In the genomic region with DNA sequence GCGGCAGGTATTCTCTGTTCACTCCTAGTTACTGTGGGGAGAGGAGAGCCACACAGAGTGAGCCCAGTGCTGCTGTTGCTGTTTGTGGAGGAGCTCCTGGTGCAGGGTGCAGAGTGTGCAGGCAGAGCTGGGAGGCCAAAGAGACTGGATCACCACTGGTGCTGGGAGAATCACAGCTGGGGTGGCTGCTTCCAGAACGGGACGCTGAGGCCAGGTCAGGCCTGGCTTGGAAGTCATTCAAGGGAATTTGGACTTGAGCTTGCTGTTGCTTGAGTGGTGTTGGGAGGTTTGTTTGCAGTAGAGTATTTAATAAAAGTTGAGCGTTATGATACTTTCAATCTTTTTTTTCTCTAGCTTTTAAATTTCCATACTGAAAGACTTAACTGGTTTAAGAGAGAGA, we compare ENCODE assay signal across 23 mouse cellular contexts. TPM values are rescaled to one million over a fixed set of nuclear protein-coding genes. Genes with fewer than 3 reads are reported as not detected.
DNase-seq lines count a peak whose midpoint lies in the region; ATAC-seq and TF ChIP-seq lines count a peak whose summit lies in the region.
"Had no signal": no experiment of that assay in that cellular context is flagged by ENCODE, and none has a peak within 500 bp of the region (broad histone marks: within the 10 kb centered on the region; RNA-seq: fewer than 3 reads in every experiment).

No protein-coding gene starts in this region.

- no peak for TF ChIP-seq EP300 in stomach, postnatal 0 days (optimal IDR thresholded peaks at IDR 0.05)

- peak; percentile 37 for DNase-seq in gastrocnemius, adult 2 months
- DNase-seq in gastrocnemius, postnatal 4 days (ENCODE audit: low spot score in 2 of 2) = no peak
- DNase-seq in kidney, adult 18-20 months = peak; percentile 44
- DNase-seq in gastrocnemius, postnatal 25 days = peak; percentile 48
- peak; percentile 5 for DNase-seq in lung, postnatal 25 days (ENCODE audit: low spot score)
- no peak for DNase-seq in stomach, postnatal 0 days (ENCODE audit: low spot score)
- DNase-seq: cerebellum, adult 9-10 months; right cerebral cortex, postnatal 14 days; thymus, adult 2 months had no signal

- no peak overlapping the region for H3K9ac ChIP-seq in kidney, embryonic 14.5 days (ENCODE audit: low read depth, low read length)
- no peak overlapping the region for H3K9ac ChIP-seq in stomach, postnatal 0 days (ENCODE audit: low read length)
- H3K9ac ChIP-seq: embryonic facial prominence, embryonic 12.5 days; heart, embryonic 13.5 days; hindbrain, embryonic 15.5 days; intestine, embryonic 15.5 days; limb, embryonic 12.5 days; liver, embryonic 14.5 days; midbrain, embryonic 15.5 days; stomach, embryonic 15.5 days had no signal

- no peak for TF ChIP-seq CTCF in gastrocnemius, adult 2 months (IDR thresholded peaks at IDR 0.05)
- TF ChIP-seq CTCF in stomach, postnatal 0 days (IDR thresholded peaks at IDR 0.05; ENCODE audit: low read depth) = no peak

- intact Hi-C loops in gastrocnemius, adult 2 months (cut with DNase I) = no loop called here

- H3K27ac ChIP-seq in gastrocnemius, adult 2 months = no peak overlapping the region
- no peak overlapping the region for H3K27ac ChIP-seq in kidney, embryonic 14.5 days (ENCODE audit: low read depth, low read length)
- no peak overlapping the region for H3K27ac ChIP-seq in stomach, postnatal 0 days (replicated peaks)
- H3K27ac ChIP-seq: embryonic facial prominence, embryonic 12.5 days; heart, embryonic 13.5 days; hindbrain, embryonic 15.5 days; intestine, embryonic 15.5 days; limb, embryonic 12.5 days; liver, embryonic 14.5 days; midbrain, embryonic 15.5 days; stomach, embryonic 15.5 days had no signal

- 89% methylated on average over 4 of the region's 4 CpGs for WGBS in kidney, embryonic 14.5 days
- 76% methylated on average over 4 of the region's 4 CpGs for WGBS in stomach, postnatal 0 days

- no peaks in the 10 kb centered on the region for H3K9me3 ChIP-seq in kidney, embryonic 14.5 days (ENCODE audit: control insufficient read depth, low read length)
- H3K9me3 ChIP-seq in stomach, postnatal 0 days (ENCODE audit: control insufficient read depth, low read length) = no peaks in the 10 kb centered on the region
- H3K9me3 ChIP-seq: embryonic facial prominence, embryonic 12.5 days; heart, embryonic 13.5 days; hindbrain, embryonic 15.5 days; intestine, embryonic 15.5 days; limb, embryonic 12.5 days; midbrain, embryonic 15.5 days; stomach, embryonic 15.5 days had no signal

- H3K27me3 ChIP-seq in kidney, embryonic 14.5 days (ENCODE audit: control insufficient read depth, insufficient read depth, low read length) = no peaks in the 10 kb centered on the region
- H3K27me3 ChIP-seq in stomach, postnatal 0 days (ENCODE audit: control insufficient read depth, insufficient read depth, low read length) = no peaks in the 10 kb centered on the region
- H3K27me3 ChIP-seq: CH12.LX; embryonic facial prominence, embryonic 12.5 days; heart, embryonic 13.5 days; hindbrain, embryonic 15.5 days; intestine, embryonic 15.5 days; limb, embryonic 12.5 days; midbrain, embryonic 15.5 days; stomach, embryonic 15.5 days had no signal

- H3K36me3 ChIP-seq in kidney, embryonic 14.5 days (ENCODE audit: control insufficient read depth, insufficient read depth, low read length) = peaks cover 12% of the 10 kb centered on the region
- H3K36me3 ChIP-seq in stomach, postnatal 0 days (ENCODE audit: control insufficient read depth, insufficient read depth, low read length) = no peaks in the 10 kb centered on the region

- no peak overlapping the region for H3K4me2 ChIP-seq in kidney, embryonic 14.5 days (replicated peaks; ENCODE audit: low read depth, low read length)
- no peak overlapping the region for H3K4me2 ChIP-seq in stomach, postnatal 0 days (replicated peaks; ENCODE audit: low read depth)
- H3K4me2 ChIP-seq: embryonic facial prominence, embryonic 12.5 days; heart, embryonic 13.5 days; hindbrain, embryonic 15.5 days; intestine, embryonic 15.5 days; limb, embryonic 12.5 days; midbrain, embryonic 15.5 days; stomach, embryonic 15.5 days had no signal

- 0 out of 2 replicates have a peak, but pooled peaks cover 6% of the 10 kb centered on the region for H3K4me1 ChIP-seq in kidney, embryonic 14.5 days (ENCODE audit: control insufficient read depth, insufficient read depth, low read length)
- H3K4me1 ChIP-seq in stomach, postnatal 0 days (replicated peaks; ENCODE audit: control insufficient read depth, insufficient read depth) = peaks cover 4% of the 10 kb centered on the region; the same call in 1 of the 2 replicates

- ATAC-seq in kidney, embryonic 14.5 days (ENCODE audit: low FRiP score, low TSS enrichment) = no peak
- ATAC-seq in stomach, postnatal 0 days (ENCODE audit: low FRiP score, low TSS enrichment) = no peak
- ATAC-seq: forebrain, embryonic 14.5 days; intestine, embryonic 15.5 days; midbrain, embryonic 15.5 days had no signal

- no peak overlapping the region for H3K4me3 ChIP-seq in gastrocnemius, adult 2 months
- no peak overlapping the region for H3K4me3 ChIP-seq in kidney, embryonic 14.5 days (ENCODE audit: low read length)
- H3K4me3 ChIP-seq in stomach, postnatal 0 days (ENCODE audit: low read depth, low read length) = no peak overlapping the region
- H3K4me3 ChIP-seq: embryonic facial prominence, embryonic 12.5 days; erythroblast, embryonic 14.5 days; heart, embryonic 13.5 days; hindbrain, embryonic 15.5 days; intestine, embryonic 15.5 days; limb, embryonic 12.5 days; midbrain, embryonic 15.5 days; myocyte; stomach, embryonic 15.5 days had no signal

RNA-seq across cellular contexts. Expression of a gene that starts 3.5 kb away (rescaled TPM):
- 1 to 10 TPM; 2.7 to 3.3 TPM for total RNA-seq in gastrocnemius, adult 2 months (2021)
- total RNA-seq in gastrocnemius, postnatal 4 days (2021) = 1 to 10 TPM; 7.0 to 8.6 TPM
- polyA plus RNA-seq in kidney, embryonic 14.5 days (2014; fragmentation: Nextera tagmentation; extraction: Ambion mirVana) = 23.4 and 29.7 TPM in 2 replicates
- total RNA-seq in gastrocnemius, postnatal 25 days (2021) = 1 to 10 TPM; 4.1 to 5.1 TPM
- 10.0 and 10.2 TPM in 2 replicates for polyA plus RNA-seq in stomach, postnatal 0 days (2015; fragmentation: Nextera tagmentation; extraction: Ambion mirVana)
- polyA plus RNA-seq: erythroblast, embryonic 14.5 days had no signal

RNA-seq across cellular contexts. Expression of a gene that starts 4.7 kb away (rescaled TPM):
- total RNA-seq in gastrocnemius, adult 2 months (2021) = 1 to 10 TPM; 7.0 to 8.3 TPM
- 10 to 100 TPM in 1 of 2 experiments, 1 to 10 TPM in 1; 9.0 to 11.3 TPM for total RNA-seq in gastrocnemius, postnatal 4 days (2021)
- 8.6 and 12.1 TPM in 2 replicates for polyA plus RNA-seq in kidney, embryonic 14.5 days (2014; fragmentation: Nextera tagmentation; extraction: Ambion mirVana)
- total RNA-seq in gastrocnemius, postnatal 25 days (2021) = 1 to 10 TPM; 5.6 to 7.2 TPM
- polyA plus RNA-seq in stomach, postnatal 0 days (2015; fragmentation: Nextera tagmentation; extraction: Ambion mirVana) = 10.1 and 11.1 TPM in 2 replicates

RNA-seq across cellular contexts. Expression of a gene that starts 33.3 kb away (rescaled TPM):
- 1 to 10 TPM; 4.5 to 5.4 TPM for total RNA-seq in gastrocnemius, adult 2 months (2021)
- total RNA-seq in gastrocnemius, postnatal 4 days (2021) = 1 to 10 TPM; 3.6 to 3.8 TPM
- 2.5 and 3.1 TPM in 2 replicates for polyA plus RNA-seq in kidney, embryonic 14.5 days (2014; fragmentation: Nextera tagmentation; extraction: Ambion mirVana)
- total RNA-seq in gastrocnemius, postnatal 25 days (2021) = 1 to 10 TPM; 3.7 to 4.6 TPM
- 3.6 and 3.8 TPM in 2 replicates for polyA plus RNA-seq in stomach, postnatal 0 days (2015; fragmentation: Nextera tagmentation; extraction: Ambion mirVana)
- total RNA-seq: CH12.LX, MEL had no signal
- polyA plus RNA-seq: erythroblast, embryonic 14.5 days had no signal

RNA-seq across cellular contexts. Expression of a gene that starts 58.0 kb away (rescaled TPM):
- total RNA-seq in gastrocnemius, adult 2 months (2021) = 10 to 100 TPM; 34.8 to 35.4 TPM
- total RNA-seq in gastrocnemius, postnatal 4 days (2021) = 10 to 100 TPM; 82.7 to 90.6 TPM
- 276 and 313 TPM in 2 replicates for polyA plus RNA-seq in kidney, embryonic 14.5 days (2014; fragmentation: Nextera tagmentation; extraction: Ambion mirVana)
- 10 to 100 TPM; 30.2 to 31.3 TPM for total RNA-seq in gastrocnemius, postnatal 25 days (2021)
- polyA plus RNA-seq in stomach, postnatal 0 days (2015; fragmentation: Nextera tagmentation; extraction: Ambion mirVana) = 114 and 133 TPM in 2 replicates

Comparison
In these comparisons a context has a peak if more than half of its experiments do, and no peak if none do; other contexts are left out.
1. DNase-seq: peak in gastrocnemius, adult 2 months (single experiment), kidney, adult 18-20 months (single experiment), gastrocnemius, postnatal 25 days (single experiment) and lung, postnatal 25 days (single experiment); none in gastrocnemius, postnatal 4 days (0 of 2) and stomach, postnatal 0 days (single experiment).